Mouse (Mus musculus) naive thymus-derived CD4-positive, alpha-beta T cell, adult 2 months (primary cell): ENCODE results near the gene Srgap3.

Experiments
- DNase-seq: peaks from one replicate; pipeline ENCODE4 v3.0.0-alpha.2; 2011; ENCODE audit warnings: low read depth

Srgap3 gene

GRCm38 (mm10) chr6:112950205-112951110, 3.4 kb upstream of the Srgap3 start:
- DNase-seq = no peak

DNA sequence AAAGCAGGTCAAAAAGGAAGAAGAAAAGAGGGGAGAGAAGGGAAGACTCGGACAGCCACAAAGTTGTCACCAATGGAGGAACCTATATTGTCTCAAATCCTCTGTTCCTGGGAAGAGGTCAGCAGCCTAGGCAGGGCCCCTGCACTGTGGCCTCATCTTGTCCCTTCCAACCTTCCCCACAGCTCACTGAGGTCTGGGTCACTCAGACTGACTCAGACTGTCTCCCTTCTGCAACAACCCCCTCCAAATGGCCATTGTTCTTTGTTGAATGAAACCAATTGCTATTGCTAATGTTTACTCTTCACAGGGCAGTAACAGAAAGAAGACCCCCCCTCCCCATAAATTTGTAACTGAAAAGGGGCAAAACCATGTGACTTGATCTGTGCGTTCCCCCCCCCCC, 2.2 kb upstream of the Srgap3 start:
- DNase-seq = no peak

DNA sequence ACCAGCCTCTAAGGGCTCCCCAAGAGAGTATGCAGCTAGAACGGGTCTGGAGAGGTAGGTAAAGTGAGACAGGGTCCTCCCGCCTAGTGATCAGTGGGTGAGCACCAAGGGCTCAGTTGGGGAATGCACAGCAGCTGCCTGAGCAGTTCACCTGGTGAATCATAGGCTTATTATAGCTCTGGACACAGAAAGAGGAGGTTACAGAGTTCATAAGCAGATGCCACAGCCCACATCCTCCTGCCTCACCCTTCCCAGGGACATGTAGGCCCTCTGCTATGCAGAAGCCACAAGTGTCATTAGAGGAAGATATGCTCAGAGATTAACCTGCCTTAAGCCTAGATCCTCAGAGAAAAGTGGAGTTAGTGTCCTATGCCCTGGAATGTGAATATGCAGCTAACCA, 1.4 kb upstream of the Srgap3 start:
- DNase-seq = no peak

DNA sequence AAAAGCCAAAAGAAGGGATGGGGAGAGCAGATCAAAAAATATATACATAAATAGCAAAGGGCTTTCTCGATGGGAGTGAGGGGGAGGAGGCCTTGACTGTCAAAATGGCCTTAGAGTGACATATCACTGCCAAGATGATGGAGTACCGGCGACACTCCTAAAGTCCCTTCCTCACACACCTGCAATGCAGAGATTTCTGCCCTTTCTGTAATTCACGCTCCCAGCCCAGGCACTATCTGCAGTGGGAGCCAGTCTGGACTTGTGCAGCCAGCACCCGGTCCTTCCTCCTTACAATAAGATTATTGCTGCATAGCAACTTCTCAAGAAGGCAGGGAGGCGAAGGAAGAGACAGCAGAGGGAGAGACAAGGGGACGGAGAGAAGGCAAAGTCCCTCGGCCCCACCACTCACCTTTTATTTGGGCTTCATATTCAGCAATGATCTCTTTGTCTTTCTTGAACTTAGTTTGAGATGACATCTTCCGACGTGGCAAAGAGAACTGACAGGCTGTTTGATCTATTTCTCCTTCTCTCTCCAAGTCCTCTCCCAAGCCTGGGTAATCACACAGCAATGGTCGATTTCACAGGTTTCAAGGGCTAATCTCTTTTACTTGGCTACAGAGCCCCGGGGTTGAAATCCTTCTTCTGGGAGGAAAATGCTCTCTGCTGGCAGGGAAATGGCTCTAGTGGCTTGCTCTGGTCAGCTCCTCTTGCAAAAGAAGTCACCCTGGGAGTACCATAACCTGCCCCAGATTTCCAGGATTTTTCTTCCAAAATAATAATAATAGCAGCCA, 850 bp downstream of the Srgap3 start:
- DNase-seq = no peak

GRCm38 (mm10) chr6:112945181-112945751, 1.8 kb downstream of the Srgap3 start:
- DNase-seq = no peak

DNA sequence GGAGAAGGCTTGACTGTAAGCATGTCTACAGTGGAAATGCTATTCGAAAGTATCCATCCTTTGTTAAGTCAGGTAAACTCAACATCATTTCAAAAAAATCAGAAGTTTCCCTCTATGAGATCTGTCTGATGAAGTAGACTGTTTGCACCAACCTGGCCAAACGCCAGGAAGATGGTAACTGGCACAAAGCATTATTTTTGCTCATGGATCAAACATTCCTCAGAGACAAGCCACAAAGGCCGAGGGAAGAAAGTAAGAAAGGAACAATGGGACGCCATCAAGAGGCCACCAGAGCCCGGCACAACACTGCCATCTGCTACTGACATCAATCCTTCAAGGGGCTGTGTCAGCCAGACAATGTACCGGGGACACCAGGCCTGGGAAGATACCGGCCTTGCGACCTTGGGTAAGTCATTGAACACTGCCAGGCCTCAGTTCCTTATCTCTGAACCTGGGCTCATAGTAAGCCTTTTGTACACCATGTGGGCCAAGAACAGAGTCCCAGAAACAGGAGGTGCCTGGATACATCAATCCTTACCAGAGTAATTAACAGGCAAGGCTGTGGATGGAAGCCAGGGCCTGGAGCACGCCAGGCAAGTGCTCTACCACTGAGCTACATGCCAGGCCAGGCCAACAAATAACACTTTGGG, 3.3 kb downstream of the Srgap3 start:
- DNase-seq = no peak

DNA sequence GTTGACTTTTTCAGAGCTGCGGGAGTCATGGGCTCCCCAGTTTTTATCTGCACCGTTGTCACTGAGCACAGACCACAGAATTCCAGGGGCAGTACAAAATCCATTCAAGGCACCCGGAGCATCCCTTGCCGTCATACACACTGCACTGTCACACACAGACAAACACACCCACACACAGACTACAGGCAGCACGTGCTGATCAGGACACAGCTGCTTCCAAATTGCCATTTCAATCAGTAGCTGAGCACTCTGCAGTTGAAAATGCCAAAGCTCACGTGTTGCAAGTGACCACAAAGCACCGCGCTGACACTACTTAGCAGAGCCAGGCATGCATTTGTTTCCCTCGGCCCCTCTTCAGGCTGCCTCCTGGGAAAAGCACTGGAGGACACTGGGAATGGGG, 7.8 kb downstream of the Srgap3 start:
- DNase-seq = no peak

- DNase-seq = no peak
Measured at GRCm38 (mm10) chr6:112937791-112938190, 9.3 kb downstream of the Srgap3 start.

DNA sequence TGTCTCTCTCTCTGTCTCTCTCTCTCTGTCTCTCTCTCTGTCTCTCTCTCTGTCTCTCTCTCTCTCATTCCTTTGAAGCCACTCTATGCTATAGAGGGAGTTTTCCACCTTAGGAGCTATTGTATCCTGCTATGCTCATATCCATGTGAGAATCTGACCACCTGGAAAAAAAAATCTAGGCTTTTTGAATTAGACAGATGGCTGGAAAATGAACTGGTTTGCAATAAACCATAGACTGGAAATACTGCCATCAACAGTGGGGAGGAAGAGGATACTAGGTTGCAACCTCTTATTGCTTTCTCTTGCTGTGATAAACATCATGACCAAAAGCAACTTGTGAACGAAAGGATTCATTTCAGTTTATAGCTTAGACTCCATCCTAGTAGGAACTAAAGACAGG, 12.6 kb downstream of the Srgap3 start:
- DNase-seq = no peak

- no peak for DNase-seq
Measured at GRCm38 (mm10) chr6:112932611-112933010, 14.5 kb downstream of the Srgap3 start.

DNA sequence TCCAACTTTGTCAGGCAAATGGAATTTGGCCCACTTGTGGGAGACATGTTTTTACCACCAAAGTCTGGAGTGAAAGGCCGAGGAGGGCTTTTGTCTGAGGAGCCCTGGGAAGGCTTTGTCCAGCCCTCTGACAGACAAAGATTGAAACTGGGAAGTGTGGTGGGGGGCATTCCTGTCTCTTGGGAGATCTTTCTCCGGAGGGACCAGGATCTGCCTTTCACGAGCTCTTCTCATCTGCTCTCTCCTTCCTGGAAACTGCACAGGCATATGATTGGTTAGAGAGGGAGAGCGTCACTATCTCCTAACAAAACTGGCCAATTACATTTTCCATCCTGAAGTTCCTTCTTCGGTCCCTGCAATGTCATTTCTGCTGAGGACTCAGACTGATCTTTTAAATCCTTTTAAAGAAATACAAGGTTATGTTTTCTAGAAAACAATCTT, 17.0 kb downstream of the Srgap3 start:
- DNase-seq = no peak

DNA sequence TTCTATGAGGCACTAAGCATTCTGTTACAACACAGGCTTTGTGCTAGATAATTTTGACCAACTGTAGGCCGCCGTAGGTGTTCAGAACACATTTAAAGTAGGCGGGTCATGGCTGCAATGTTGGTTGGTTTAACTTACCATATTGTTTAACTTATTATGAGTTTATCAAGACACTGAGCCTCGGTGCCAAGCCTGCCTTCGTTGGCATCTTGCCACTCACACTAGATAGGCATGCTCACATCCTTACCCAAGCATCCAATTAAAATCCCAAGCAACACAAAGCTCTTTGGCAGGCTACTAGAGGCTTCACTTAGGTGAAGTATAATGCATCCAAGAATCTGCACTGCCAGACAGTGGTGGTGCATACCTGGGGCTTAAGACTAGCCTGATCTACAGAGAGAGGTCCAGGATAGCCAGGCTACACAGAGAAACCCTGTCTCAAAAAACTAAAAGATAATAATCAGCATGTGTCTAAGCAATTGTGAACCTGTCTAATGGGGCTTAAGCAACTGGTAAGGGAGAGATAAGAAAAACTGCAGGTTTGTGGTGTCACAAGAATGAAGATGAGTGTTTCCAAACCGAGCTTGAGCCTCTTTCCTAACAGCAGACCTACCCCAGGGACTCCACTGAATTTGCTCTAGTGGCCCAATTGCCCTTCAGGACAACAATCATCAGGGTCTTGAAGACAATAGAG, 17.6 kb downstream of the Srgap3 start:
- DNase-seq = no peak

DNA sequence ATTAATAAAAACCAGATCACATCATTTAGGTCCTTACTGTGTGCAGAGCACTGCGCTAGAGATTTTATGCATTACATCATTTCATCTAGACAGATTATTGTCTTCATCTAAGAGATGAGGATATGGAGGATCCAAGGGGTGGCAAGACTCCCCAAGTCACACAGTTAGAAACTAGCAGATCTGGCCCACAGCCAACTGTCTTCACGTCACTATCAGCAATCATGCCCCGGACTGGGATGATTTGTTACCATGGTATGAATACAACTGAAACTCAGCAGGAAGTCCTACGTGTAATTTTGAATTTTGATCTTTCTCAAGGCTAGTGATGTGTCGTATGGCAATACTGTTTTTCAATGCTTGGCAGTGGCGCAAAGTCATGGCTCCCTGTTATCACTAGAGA, 18.2 kb downstream of the Srgap3 start:
- no peak for DNase-seq

DNA sequence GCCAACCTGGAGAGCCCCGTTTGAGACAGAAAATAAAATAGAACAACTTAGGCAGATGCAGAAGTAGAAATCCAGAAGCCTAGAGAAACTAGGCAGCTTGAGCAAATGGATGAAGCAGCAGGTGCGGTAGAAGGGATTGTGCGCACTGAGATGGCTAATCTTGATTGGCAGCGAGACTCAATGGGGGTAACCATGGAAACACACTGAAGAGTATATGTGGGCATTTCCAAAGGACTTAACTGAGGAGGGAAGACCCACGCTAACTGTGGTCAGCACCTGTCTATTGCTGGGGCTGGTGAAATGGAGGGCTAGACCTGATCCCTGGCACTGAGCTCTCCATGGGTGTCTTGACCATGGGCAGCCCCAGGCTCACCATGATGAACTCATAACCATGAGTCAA, 19.7 kb downstream of the Srgap3 start:
- no peak for DNase-seq

DNA sequence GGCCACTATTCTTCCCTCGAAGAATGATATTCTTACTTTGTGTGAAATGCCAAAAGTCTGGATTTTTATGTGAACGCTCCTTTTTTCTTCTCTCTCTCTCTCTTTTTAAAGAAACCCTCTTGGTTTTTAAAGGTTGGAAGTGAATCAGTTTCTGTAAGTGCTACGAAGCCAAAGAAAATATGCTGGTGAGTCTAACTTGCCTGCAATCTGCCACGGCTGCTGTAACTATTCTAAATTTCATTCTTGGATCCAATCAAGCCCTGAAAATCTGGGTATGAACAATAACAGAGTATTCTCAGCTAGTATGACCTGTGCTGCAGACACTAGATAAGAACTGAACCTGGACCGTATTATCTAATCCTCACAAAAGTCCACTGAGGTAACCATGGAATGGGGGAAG, 21.1 kb downstream of the Srgap3 start:
- DNase-seq = no peak

- no peak for DNase-seq
Measured at GRCm38 (mm10) chr6:112925234-112925975, 21.7 kb downstream of the Srgap3 start.

DNA sequence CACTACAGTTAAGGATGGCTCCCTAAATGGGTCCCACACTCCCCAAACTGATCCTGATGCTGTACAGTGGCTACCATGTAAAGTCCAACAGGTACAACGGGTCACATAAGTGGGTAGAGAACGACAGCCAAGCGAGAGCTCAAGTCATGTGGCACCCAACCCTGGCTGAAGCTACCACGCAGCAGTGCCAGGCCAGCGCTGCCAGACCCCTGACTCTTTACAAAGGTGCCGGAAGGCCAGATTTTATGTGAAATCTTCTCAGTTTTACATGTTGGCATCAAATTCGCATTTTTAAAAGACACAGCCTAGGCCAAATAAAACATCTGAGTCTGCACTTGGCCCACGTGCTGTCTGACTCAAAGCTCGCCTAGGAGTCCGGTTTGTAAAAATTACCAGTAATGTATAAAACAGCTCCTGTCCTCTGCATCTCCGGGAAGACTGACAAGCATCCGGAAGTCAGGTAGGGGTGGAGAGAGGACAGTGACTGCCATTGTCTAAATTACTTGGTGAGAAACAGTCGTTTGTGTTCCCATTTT, 22.4 kb downstream of the Srgap3 start:
- DNase-seq = no peak

DNA sequence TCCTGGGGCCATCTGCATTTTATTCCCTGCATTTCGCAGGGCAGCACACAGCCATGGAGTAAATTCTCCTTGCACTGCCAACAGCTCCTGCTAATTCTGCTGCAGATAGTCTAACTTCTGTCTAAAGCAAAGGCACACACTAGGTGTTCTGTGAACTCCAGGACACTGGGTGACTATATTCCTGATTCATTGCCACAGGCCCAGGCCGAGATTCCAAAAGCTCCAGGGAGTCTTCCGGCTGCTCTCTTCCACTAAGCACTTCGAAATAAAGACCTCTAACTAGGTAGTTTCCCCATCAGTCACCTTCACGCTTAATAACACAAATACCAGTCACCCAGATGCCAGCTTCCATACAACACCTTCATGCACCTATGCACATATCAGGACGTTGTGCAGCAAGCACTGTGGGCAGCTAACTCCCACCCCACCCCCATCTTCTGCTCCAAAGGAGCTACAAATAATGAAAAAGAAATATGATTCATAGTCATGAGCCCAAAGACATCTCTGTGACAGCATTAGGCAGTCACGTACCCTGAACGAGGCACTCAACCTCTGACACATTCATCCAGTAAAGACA, 26.4 kb downstream of the Srgap3 start:
- no peak for DNase-seq

GRCm38 (mm10) chr6:112917717-112918116, 29.3 kb downstream of the Srgap3 start:
- DNase-seq = no peak

GRCm38 (mm10) chr6:112916243-112916642, 30.8 kb downstream of the Srgap3 start:
- no peak for DNase-seq
